Mouse (Mus musculus) splenic B cell, adult 2 months (primary cell): ENCODE measurements at regions not wholly inside any gene's neighbourhood (a gene's known extent, or its start where the extent isn't known, plus 50 kb on each side); places are given as distances from the start of the nearest gene placed in this dataset.

Source experiments
- DNase-seq: peaks from one replicate; pipeline ENCODE4 v3.0.0-alpha.2; 2011; ENCODE audit warnings: low read depth, low spot score
- H3K27me3 ChIP-seq: 2 replicates; pipeline ENCODE4 v1.6.1; 2012; ENCODE audit warnings: mild to moderate bottlenecking, low read length, moderate library complexity, mixed read lengths; ENCODE audit not compliant: control insufficient read depth, poor library complexity, insufficient read depth, severe bottlenecking
- H3K36me3 ChIP-seq: 2 replicates; pipeline ENCODE4 v1.6.1; 2012; ENCODE audit warnings: mild to moderate bottlenecking, low read length, moderate library complexity, mixed read lengths; ENCODE audit not compliant: control insufficient read depth, poor library complexity, insufficient read depth, severe bottlenecking

DNA sequence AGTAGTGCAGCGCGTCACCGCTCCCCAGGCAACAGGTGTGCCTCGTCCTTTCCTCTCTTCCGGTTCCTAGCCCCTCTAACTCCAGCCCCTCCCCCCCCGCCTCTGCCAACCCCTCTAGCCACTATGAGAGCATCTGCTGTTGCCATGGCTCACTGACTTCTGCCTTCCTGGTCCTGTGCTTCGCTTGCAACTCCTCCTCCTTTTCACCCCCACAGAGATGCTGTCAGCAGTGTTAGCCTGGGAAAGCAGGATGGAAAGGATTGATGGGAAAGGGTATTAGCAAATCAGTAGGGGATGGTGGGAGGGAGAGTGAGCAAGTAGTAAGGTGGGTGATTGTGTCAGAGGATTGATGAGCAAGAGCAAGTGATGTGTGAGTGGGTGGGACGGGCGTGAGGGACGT lies 178.7 kb upstream of the Dnajc24 start:
- Histone ChIP-seq H3K27me3 (no peaks in the 10 kb centered on the region), H3K36me3 (no peaks in the 10 kb centered on the region)
- DNase-seq, result no peak

DNA sequence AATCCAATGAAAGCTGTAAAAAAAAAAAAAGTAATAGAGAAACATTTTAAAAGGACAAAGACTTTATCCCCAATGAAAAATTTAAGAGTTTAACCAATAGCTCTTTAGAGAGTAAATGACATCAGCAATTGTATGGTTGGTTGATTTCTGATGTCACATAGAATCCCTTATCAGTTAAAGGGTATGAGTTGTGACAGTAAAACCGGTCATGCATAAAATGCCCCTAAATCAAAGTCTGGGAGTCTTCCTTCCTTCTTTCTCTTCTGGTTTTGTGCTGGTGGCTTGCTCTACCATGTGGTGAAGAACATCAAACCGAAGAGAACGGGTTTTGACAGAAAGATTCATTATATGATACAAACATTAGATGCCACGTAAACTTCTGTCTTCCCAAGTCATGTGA lies 159.3 kb upstream of the Dnajc24 start:
- DNase-seq, result no peak
- no peaks in the 10 kb centered on the region for H3K36me3 ChIP-seq
- H3K27me3 ChIP-seq, result no peaks in the 10 kb centered on the region

DNA sequence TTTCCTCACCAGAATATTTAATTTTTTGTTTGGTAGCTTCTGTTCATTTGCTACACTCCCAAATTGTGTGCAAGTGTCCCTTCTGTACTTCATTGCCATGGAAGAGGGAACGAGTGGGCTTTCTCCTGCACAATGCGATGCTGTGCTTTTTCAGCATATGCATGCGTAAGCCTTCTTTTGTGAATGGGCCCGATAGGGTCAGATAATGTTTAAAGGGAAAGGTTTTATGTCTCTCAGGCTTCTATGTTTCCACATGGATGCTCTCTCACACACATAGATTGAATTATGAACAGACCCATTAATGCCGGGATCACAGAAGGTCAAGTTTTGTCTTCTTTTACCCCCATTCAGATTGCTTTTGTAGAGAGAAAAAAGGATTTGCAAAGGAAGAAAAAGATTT lies 158.5 kb upstream of the Dnajc24 start:
- no peaks in the 10 kb centered on the region for H3K36me3 ChIP-seq
- H3K27me3 ChIP-seq, result no peaks in the 10 kb centered on the region
- no peak for DNase-seq

DNA sequence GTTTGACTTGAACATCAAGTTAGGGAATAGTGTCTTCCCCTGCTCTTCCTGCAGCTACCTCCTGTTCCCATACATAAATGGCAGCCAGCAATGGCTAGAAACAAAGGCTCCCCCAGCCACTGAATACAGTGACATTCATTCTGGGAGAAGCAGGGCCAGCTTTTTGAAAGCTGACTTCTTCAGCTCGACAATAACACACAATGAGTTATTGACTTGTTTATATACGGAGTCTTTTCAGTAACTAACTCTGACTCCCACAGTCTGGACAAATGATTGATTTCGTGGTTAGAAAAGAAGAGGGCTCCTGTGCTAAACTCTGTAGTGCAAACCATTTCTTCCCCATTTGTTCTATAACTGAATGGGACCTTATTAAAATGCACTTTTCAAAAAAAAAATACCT lies 146.4 kb upstream of the Dnajc24 start:
- Histone ChIP-seq H3K36me3 (no peaks in the 10 kb centered on the region), H3K27me3 (no peaks in the 10 kb centered on the region)
- DNase-seq, result no peak

DNA sequence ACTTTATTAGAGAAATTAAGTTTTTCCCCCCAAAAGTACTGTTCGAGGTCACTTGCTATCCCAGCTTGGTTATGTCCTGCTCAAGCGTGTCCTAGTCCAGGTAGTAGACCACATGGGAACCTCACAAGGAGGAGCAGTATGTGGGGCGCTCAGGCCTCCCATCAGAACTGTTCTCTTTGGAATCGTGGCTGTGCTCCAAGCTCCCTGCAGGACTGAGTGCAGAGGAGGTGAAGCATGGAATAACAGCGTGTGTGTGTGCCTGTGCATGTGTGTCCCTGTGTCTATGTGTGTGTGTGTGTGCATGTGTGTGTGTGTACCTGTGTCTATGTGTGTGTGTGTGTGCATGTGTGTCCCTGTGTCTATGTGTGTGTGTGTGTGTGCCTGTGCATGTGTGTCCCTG lies 137.6 kb upstream of the Dnajc24 start:
- H3K36me3 ChIP-seq, result no peaks in the 10 kb centered on the region
- DNase-seq, result no peak

DNA sequence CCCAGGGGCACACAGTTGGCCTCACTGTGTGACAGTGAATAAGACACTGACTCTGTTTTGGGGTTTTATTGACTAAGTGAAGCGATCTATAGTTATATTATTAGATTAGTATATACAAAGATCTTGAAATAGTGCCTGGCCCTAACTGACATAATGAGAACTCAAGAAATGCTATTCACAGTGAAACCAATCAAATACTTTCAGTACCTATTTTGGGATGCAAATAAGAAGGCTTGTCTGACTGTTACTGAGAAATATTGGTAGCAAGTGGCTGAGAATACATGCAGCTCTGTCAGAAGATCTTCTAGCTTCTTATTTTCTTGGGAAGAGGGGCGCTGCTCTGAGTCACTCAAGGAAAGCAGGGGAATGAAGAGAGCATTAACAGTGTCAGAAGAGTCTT lies 97.7 kb upstream of the Dnajc24 start:
- no peak for DNase-seq
- H3K36me3 ChIP-seq, result no peaks in the 10 kb centered on the region
- no peaks in the 10 kb centered on the region for H3K27me3 ChIP-seq

More for the DNA sequence above, 137.6 kb upstream of the Dnajc24 start:
- H3K27me3 ChIP-seq, result no peaks in the 10 kb centered on the region

DNA sequence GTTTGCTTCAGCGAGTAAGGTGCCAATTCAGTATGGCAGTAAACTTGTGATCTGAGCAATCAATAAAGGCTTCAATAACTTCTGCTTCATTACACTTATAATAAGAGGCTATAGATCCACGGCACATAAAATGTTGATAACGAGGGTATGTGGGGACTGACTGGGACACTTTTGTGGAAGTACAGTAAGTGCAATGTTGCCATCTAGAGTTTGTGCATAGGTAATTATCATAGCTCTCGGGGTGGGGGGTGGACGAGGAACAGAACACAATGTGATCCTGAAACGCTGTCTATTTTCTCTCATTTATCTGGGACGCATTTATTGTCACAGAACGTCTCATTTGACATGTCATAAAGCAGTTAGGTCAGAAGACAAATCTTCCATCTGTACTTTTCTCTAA lies 82.8 kb upstream of the Dnajc24 start:
- DNase-seq, result no peak
- no peaks in the 10 kb centered on the region for H3K36me3 ChIP-seq

DNA sequence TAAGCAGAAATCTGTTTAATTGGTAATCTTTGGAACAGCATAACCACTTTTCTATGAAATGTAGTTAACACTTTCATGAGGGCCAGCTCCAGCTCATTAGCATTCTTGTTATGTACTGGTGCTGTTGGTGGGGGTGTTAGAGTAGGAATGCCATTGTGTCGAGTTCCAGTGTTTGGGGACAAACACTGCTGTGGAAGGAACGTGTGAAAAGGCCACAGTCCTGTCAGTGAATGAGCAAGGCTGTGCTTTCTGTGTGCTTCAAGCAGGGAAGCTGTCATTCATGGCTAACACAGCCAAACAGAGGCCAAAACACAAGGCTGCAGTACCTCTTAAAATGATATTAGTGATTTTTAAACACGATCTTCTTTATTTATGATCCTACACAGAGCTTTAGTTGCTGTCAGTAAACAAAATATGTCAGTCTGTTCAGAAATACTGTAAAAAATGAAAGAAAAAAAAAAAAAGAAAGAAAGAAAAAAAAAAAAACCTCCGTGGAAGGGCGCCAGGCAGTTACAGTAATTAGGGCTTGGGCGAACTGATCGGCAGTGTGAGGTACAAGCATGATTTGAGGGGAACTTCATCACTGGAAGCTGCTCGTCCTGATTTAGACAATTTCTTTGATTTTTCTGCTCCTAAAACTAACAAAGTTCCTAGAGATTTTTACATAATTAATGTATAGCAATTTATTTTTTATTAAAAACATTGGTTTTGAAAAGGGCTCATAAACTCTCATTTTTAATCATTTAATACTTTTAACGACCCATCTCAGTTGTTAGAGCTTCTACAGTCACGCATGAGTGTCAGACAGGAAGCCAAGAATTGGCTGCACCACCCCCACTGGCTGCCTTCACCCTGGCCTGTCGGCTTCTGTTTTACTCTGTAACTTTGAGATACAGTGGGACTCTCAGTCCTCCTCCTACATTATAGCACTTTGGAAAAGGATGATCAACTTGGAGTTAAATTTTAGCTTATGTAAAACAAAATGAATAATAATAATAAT lies 80.8 kb upstream of the Dnajc24 start:
- DNase-seq, result no peak
- no peaks in the 10 kb centered on the region for H3K27me3 ChIP-seq
- H3K36me3 ChIP-seq, result no peaks in the 10 kb centered on the region

More for the DNA sequence above, 82.8 kb upstream of the Dnajc24 start:
- no peaks in the 10 kb centered on the region for H3K27me3 ChIP-seq

DNA sequence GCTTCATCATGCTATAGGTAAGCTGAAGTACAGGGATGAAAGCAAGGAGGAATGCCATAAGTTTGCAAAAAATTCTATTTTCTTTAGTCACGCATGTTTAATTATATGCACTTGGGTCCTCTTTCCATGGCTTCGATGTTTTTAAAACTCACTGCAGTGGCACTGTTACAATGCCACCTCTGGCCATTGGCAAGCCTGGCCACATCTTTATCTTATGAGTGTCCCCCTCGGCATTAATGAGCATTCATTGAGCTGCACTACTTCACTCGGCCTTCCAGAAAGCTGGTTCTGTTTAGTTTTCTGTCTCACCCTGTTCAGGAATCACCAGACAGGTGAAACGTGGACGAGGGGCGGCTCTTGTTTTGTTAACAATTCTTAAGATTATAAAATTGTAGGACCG lies 79.7 kb upstream of the Dnajc24 start:
- Histone ChIP-seq H3K36me3 (no peaks in the 10 kb centered on the region), H3K27me3 (no peaks in the 10 kb centered on the region)
- DNase-seq, result no peak

DNA sequence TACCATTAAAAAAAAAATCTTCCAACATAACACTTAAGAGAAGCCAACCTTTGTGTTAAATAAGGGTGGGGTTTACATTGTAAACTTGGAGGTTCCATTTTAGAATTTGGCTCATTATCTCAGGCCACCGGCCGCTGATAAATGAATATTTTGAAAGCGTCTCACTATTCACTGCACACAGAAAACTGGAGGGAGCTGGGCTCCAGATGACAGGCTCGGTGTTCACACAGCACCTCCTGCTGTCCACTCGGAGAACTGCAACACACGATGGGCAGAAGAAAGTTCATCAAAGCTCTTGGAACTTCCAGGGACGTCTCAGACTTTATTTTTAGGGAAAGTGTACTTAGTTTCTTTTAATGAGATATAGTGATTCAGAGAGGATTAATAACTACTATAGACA lies 78.6 kb upstream of the Dnajc24 start:
- H3K36me3 ChIP-seq, result no peaks in the 10 kb centered on the region
- H3K27me3 ChIP-seq, result no peaks in the 10 kb centered on the region
- DNase-seq, result peak; percentile 45

DNA sequence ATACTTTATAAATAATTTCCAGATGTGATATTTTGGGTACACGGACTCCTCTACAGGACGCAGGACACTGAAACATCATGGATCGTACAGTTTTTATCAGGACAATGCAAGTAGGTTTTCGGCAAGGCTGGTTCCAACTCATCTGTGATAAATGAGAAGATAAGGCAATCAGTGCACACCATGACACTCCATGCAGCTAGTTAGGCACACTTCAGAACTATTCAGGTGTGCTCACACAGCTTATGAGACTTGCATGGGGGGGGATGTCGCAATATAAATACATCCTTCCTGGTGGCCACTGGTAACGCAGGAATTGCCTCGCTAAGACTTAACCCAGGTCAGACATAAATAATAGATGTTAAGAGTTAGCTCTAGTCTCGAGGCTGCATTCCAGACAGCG lies 77.3 kb upstream of the Dnajc24 start:
- DNase-seq, result no peak
- Histone ChIP-seq H3K36me3 (no peaks in the 10 kb centered on the region), H3K27me3 (no peaks in the 10 kb centered on the region)

DNA sequence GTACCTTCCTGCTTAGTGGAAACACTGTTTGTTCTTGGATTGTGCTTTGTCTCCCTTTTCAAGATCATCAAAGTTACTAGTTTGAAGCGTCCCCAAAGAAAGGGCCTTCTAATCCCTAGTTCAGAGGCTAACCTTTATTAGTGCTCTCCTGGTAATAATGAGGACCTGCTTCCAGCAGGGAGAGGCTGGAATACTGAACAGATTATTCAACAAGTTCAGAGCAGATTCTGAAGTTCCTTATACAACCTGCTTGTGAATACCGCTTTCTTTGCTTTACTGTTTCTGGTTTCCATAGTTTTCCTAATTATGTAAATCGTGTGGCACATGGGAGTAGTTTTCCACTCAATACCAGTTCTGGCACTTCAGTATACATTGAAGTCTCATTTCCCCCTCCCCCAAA lies 75.2 kb upstream of the Dnajc24 start:
- no peaks in the 10 kb centered on the region for H3K27me3 ChIP-seq
- DNase-seq, result no peak
- no peaks in the 10 kb centered on the region for H3K36me3 ChIP-seq

DNA sequence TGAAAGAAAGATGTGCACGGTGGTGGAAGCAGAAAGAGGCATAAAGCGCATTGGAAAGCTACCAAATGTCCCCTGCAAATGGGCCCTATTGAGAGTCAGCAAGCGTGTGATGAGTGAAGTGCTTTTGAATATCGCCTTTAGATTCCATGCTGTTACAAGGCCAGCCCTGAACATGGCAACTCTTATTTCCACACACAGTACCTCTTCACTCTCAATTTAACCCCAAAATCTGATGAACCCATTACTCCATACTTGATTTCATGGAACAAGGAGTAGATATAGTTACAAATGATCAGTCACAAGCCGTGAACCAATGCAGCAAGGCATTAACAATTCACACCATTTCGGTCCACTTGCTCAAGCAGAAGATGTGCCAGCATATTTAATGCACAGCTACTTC lies 71.1 kb upstream of the Dnajc24 start:
- Histone ChIP-seq H3K27me3 (no peaks in the 10 kb centered on the region), H3K36me3 (no peaks in the 10 kb centered on the region)
- no peak for DNase-seq

DNA sequence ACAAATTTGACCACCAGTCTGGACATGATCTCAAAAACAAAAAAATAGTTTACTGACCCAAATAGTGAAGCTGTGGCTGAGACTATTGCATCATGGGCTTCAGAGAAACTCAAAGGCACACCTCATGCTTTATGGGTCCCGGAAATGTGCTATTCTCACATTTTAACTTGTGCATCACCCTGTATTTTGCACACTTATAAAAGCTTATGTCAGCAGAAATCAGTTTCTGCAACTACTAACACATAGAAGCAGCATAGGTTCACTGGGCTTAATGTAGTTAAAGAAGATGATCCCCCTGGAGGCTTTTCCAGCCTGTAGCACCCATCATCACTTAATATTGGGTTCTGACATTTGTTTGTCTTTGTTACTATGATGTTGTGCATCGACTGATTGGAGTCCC lies 61.0 kb upstream of the Dnajc24 start:
- Histone ChIP-seq H3K27me3 (no peaks in the 10 kb centered on the region), H3K36me3 (no peaks in the 10 kb centered on the region)
- DNase-seq, result no peak
